ENCODE assay signal across 21 mouse cellular contexts in the genomic region with DNA sequence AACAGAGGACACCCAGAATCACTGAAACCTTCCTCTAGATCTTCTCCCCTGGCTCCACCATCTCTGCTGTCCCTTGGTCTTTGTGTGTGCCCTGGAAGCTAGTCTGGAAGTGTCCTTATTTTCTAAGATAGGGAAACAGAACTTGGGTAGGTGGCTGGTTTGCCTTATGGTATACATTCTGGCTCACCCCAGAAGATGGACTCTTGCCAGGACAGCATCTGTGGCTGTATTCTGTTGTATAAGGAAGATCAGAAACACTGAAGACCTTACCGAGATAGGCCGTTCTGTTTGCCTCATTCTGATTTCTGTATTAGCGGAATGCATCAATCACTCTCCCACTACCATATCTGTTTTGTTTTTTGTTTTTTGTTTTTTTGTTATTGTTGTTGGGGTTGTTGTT. TPM values are rescaled to one million over a fixed set of nuclear protein-coding genes. Genes with fewer than 3 reads are reported as not detected.
DNase-seq lines count a peak whose midpoint lies in the region; ATAC-seq and TF ChIP-seq lines count a peak whose summit lies in the region.
"Had no signal": no experiment of that assay in that cellular context is flagged by ENCODE, and none has a peak within 500 bp of the region (broad histone marks: within the 10 kb centered on the region; RNA-seq: fewer than 3 reads in every experiment).

No protein-coding gene starts in this region.

- H3K36me3 ChIP-seq in midbrain, postnatal 0 days (ENCODE audit: insufficient read depth, low read length), result peaks cover 14% of the 10 kb centered on the region
- peaks cover 22% of the 10 kb centered on the region for H3K36me3 ChIP-seq in midbrain, embryonic 14.5 days (ENCODE audit: control insufficient read depth, insufficient read depth, low read length)

- no peak overlapping the region for H3K4me3 ChIP-seq in midbrain, postnatal 0 days (ENCODE audit: low read depth, low read length)
- no peak overlapping the region for H3K4me3 ChIP-seq in midbrain, embryonic 14.5 days (replicated peaks; ENCODE audit: low read depth, low read length)
- H3K4me3 ChIP-seq: embryonic facial prominence, embryonic 15.5 days; erythroblast, embryonic 14.5 days; forebrain, embryonic 10.5 days; gastrocnemius, adult 2 months; heart, embryonic 13.5 days; hindbrain, embryonic 13.5 days; intestine, embryonic 15.5 days had no signal

- DNase-seq in cerebellum, postnatal 10 days, result peak; percentile 30 to 33
- DNase-seq in cerebellum, adult 11 months, result no peak
- peak; percentile 25 for DNase-seq in heart, adult 11 months
- DNase-seq in heart, postnatal 10 days, result no peak
- DNase-seq in midbrain, postnatal 0 days (ENCODE audit: low spot score), result peak; percentile 22
- DNase-seq in midbrain, embryonic 14.5 days, result no peak
- DNase-seq in thymus, postnatal 4 days, result no peak
- DNase-seq: adrenal gland, postnatal 10 days; cerebellum, adult 9-11 months; embryo, embryonic 11 days; gastrocnemius, adult 2 months; gastrocnemius, postnatal 25 days; heart, postnatal 4 days had no signal

- no peak overlapping the region for H3K4me2 ChIP-seq in midbrain, postnatal 0 days (ENCODE audit: low read depth, low read length, poor library complexity, severe bottlenecking)
- no peak overlapping the region for H3K4me2 ChIP-seq in midbrain, embryonic 14.5 days (ENCODE audit: low read length)
- H3K4me2 ChIP-seq: embryonic facial prominence, embryonic 15.5 days; heart, embryonic 13.5 days; hindbrain, embryonic 13.5 days; intestine, embryonic 15.5 days had no signal

- no peak overlapping the region for H3K27ac ChIP-seq in midbrain, postnatal 0 days (ENCODE audit: low read depth, low read length)
- H3K27ac ChIP-seq in midbrain, embryonic 14.5 days (replicated peaks; ENCODE audit: low read depth, low read length), result no peak overlapping the region
- H3K27ac ChIP-seq: embryonic facial prominence, embryonic 15.5 days; forebrain, embryonic 10.5 days; gastrocnemius, adult 2 months; heart, embryonic 13.5 days; hindbrain, embryonic 13.5 days; intestine, embryonic 15.5 days had no signal

- ATAC-seq in midbrain, postnatal 0 days (ENCODE audit: low FRiP score), result no peak
- no peak for ATAC-seq in midbrain, embryonic 14.5 days (ENCODE audit: low FRiP score, low TSS enrichment)
- ATAC-seq: forebrain, embryonic 16.5 days; intestine, embryonic 15.5 days had no signal

- 93% methylated on average over 3 of the region's 3 CpGs for WGBS in midbrain, postnatal 0 days
- WGBS in midbrain, embryonic 14.5 days, result 90% methylated on average over 3 of the region's 3 CpGs

- H3K9me3 ChIP-seq in midbrain, postnatal 0 days (ENCODE audit: low read length), result no peaks in the 10 kb centered on the region
- no peaks in the 10 kb centered on the region for H3K9me3 ChIP-seq in midbrain, embryonic 14.5 days (ENCODE audit: control insufficient read depth, low read length)
- H3K9me3 ChIP-seq: embryonic facial prominence, embryonic 15.5 days; forebrain, embryonic 10.5 days; heart, embryonic 13.5 days; hindbrain, embryonic 13.5 days; intestine, embryonic 15.5 days had no signal

- no peaks in the 10 kb centered on the region for H3K4me1 ChIP-seq in midbrain, postnatal 0 days (ENCODE audit: insufficient read depth, low read length)
- H3K4me1 ChIP-seq in midbrain, embryonic 14.5 days (ENCODE audit: control insufficient read depth, insufficient read depth, low read length), result no peaks in the 10 kb centered on the region
- H3K4me1 ChIP-seq: embryonic facial prominence, embryonic 15.5 days; forebrain, embryonic 10.5 days; heart, embryonic 13.5 days; hindbrain, embryonic 13.5 days; intestine, embryonic 15.5 days had no signal

- TF ChIP-seq CTCF in midbrain, postnatal 0 days (IDR thresholded peaks at IDR 0.05), result no peak

- H3K27me3 ChIP-seq in midbrain, postnatal 0 days (ENCODE audit: insufficient read depth, low read length), result peaks cover 5% of the 10 kb centered on the region
- peaks cover 4% of the 10 kb centered on the region; the same call in 1 of the 2 replicates for H3K27me3 ChIP-seq in midbrain, embryonic 14.5 days (ENCODE audit: control insufficient read depth, insufficient read depth, low read length)
- H3K27me3 ChIP-seq: embryonic facial prominence, embryonic 15.5 days; intestine, embryonic 15.5 days had no signal

- intact Hi-C loops in heart, postnatal 10 days (cut with DNase I), result loop anchor here (10.0 kb wide), 1 partner anchor 294 kb away; no protein-coding TSS in a partner anchor

- no peak overlapping the region for H3K9ac ChIP-seq in midbrain, postnatal 0 days (replicated peaks; ENCODE audit: low read length, poor library complexity, severe bottlenecking)
- H3K9ac ChIP-seq in midbrain, embryonic 14.5 days (replicated peaks; ENCODE audit: low read length), result no peak overlapping the region
- H3K9ac ChIP-seq: embryonic facial prominence, embryonic 15.5 days; heart, embryonic 13.5 days; hindbrain, embryonic 13.5 days; intestine, embryonic 15.5 days had no signal

RNA-seq across cellular contexts. Expression of a gene that starts 6.2 kb away (rescaled TPM):
- 10 to 100 TPM; 79.2 to 89.9 TPM for total RNA-seq in heart, postnatal 10 days (2021)
- total RNA-seq in midbrain, postnatal 0 days (2014; rRNA removed), result 12.5 and 13.3 TPM in 2 replicates
- polyA plus RNA-seq in midbrain, postnatal 0 days (2015; fragmentation: Nextera tagmentation; extraction: Ambion mirVana), result 5.2 and 5.8 TPM in 2 replicates
- polyA plus RNA-seq in midbrain, embryonic 14.5 days (2014; fragmentation: Nextera tagmentation; extraction: Ambion mirVana), result 2.8 and 2.9 TPM in 2 replicates
- total RNA-seq: granulocyte monocyte progenitor cell, adult 5-6 weeks had no signal

Comparison
In these comparisons a context has a peak if more than half of its experiments do, and no peak if none do; other contexts are left out.
1. DNase-seq: peak in cerebellum, postnatal 10 days (2 of 2), heart, adult 11 months (single experiment) and midbrain, postnatal 0 days (single experiment); none in cerebellum, adult 11 months (single experiment), heart, postnatal 10 days (0 of 2), midbrain, embryonic 14.5 days (single experiment) and thymus, postnatal 4 days (single experiment).